Mouse (Mus musculus): ENCODE results near the gene Dennd2a.

Gene Dennd2a

DNA sequence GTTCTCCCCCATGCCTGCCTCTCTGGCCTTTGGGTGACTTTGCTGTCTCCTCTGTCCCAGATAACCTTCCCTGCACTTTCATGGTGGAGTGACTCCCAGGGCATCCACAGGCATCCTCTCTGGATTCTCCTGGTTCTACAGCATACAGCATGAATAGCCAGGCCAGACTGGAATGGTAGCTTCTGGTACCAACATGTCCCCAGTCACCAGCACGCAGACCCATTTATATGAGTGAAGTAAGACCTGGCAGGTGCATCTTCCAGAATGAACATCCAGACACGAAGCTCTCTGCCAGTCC, 2.1 kb downstream of the Dennd2a start:
- DNase-seq: no peak

DNA sequence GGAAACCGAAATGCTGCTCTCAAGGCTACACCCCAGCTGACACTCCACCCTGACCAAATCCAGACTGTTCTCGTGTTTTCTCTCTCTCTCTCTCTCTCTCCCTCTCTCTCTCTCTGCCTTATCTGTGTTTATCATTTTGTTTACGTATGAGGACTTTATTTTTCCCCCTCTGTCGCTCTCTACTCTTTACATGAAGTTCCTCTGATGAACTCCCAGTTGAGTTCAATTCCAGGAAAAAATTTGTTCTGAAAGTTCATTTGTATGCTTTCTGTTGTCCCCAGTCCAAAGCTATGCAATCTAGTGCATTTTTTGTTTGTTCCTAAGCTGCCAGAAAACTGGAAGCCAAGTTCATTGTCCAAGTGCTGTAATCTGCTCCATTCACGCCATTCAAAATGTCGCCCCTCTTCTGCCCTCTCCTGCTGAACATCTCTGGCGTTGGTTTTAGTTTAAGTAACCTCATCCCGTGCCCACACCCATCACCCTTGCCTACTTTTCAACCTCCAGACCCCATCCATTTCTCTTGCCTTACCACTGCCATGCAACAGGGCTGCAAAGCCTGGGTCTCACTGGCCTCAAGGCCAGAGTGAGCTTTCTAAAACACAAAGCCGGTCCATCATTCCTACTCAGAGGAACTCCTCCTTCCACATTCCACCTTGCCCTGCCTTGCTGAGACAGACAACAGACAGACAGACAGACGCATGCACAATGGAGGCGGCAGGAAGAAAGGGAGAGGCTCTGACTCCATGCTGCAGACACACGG, 2.6 kb downstream of the Dennd2a start:
- no peak for DNase-seq

DNA sequence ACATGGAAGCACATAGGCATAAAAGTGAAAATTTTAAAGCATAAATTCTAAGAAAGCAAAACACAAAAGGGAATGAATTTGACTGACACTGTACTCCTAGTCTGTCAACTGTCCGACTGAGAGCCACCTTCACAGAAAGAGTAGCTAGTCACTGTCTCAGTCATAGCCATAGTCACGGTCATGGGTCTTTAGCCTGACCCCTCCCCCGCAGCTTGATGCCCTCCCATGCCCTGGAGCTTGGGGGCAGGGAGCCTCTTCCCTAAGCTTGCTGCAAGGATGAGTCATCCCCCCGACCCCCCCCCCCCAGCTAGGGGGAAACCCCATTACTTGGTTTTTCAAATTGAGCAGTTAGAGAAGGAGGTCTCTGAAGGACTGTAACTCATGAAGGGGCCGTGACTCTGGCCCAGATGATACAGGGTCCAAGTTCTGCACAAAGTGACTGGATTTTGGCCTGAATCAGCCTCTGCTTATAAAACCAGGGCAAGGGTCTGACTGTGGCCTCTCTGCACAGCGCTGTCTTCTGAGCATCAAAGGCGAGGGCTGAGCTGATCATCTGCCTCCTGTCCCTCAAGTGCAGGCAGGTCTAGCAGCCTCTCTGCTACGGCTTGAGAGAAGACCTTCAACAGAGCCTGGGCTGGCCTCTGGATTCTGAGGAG, 5.6 kb downstream of the Dennd2a start:
- peak; percentile 15 to 32 for DNase-seq

DNA sequence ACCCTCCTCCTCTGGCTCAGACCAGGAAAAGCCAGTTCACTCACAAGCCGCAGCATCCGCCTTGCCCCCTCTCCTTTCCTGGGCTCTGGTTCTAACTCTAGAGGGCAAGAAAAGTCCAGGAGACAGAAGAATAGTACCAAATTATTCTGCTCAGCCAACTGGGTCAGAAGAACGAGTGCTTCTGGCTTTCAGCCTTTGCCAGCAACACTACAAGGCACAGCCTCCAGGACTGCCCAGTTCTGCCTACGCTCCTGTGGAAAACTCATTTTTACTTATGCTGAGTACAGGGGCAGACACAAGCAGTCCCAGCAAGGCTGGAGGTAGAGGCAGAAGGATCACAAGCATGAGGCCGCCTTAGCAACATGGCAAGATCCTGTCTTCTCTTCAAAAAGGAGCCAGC, 9.6 kb downstream of the Dennd2a start:
- DNase-seq: no peak

DNA sequence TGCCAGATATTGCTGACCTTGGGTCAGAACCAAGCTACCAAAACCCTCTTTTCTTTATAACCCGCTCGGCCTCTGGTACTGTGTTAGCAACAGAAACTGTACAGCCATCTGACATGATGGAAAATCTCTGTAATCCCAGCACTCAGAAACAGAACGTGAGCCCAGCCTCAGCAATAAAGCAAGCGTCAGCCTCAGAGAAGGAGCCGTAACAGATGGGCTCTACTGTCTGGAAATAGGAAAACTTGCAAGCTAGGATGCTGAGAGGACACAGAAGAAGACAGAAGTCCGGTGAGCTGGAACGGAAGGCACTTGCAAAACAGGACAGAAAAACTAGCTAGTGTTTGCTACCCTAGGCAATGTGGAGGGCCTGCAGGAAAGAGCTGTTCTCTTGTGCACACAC, 12.2 kb downstream of the Dennd2a start:
- DNase-seq: no peak

DNA sequence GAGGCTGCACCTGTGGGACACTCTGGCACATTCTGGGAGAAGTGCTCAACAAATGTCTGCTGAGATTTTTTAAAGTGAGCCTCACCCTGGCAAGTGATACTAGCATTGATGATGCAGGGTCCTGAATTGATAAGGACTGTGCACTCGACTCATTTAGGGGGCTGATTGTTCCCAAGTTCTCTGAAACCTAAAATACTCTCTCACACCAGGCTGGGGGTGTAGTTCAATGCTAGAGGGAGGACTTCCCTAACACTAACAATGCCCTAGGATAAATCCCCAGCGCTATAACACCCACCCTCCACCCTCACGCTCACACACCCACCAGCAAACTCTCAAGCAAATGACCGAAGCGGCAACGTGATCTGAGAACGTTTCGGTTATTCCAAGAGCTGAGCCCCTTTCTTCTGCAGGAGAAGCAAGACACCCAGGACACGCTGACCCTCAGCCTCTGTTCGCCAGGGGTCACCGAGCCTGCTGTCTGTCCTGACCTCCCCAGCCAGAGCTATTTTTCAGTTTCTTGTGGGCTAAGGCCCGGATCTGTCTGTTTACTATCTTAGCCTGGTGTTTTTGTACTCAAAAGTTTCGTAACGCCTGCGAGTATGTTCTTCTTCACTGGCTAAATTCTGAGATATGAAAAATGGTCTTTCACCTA, 13.8 kb downstream of the Dennd2a start:
- DNase-seq: no peak

DNA sequence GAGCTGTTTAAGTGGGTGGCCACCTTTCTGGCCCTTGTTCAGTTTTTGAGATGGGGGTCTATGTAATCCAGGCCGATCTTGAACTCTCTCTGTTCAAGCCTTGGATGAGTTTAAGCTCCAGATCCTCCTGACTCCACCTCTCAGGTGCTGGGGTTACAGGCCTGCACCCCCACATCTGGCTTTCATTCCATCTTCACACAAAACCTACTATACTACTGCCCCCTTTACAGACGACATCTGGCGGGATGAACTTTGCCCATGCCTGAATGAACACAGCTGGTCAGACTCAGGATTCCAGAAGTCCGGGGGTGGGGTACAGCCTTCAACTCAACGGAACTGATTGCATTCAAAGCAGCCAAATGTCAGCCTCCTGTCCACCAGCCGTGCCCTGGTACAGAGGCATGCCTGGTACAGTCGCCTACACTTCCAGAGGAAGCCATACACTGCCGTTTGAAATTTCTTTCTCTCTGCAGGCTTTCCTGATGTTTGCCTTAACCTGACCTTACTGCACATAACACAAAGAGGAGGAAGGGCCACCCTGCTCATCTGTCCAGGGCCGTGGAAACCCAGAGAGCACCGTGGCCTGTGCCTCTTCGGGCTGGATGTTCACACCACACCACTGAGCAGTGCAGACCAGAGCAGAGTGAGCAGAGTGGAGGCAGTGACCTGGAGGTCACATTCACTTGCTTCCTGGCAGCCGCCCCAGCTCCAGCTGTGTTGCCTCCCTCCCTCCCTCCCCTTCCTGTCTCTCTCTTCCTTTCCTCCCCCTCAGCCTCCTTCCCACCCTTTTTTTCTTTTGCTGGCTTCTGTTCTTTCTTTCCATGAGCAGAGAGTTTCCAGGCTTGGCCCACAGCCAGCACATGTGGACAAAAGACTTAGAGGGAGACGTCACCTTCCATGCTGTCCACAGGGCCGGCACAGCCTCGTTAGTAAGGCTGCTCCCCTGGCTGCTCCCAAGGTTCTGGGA, 14.8 kb downstream of the Dennd2a start:
- DNase-seq: no peak

DNA sequence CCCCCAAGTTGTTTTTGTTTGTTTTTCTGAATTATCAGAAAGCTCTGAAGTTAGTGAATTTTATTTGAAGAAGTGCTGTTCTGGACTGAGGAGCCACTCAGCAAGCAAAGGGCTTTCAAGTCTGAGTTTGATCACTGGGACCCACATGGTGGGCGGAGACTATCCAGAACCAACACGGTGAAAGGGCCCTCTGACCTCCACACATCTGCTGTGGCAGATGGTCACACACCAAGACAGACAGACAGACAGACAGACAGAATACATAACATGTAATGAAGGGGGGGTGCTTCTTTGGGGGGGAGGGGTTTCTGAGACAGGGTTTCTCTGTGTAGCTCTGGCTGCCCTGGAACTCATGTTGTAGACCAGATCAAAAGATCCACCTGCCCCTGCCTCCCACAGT, 17.1 kb downstream of the Dennd2a start:
- no peak for DNase-seq

DNA sequence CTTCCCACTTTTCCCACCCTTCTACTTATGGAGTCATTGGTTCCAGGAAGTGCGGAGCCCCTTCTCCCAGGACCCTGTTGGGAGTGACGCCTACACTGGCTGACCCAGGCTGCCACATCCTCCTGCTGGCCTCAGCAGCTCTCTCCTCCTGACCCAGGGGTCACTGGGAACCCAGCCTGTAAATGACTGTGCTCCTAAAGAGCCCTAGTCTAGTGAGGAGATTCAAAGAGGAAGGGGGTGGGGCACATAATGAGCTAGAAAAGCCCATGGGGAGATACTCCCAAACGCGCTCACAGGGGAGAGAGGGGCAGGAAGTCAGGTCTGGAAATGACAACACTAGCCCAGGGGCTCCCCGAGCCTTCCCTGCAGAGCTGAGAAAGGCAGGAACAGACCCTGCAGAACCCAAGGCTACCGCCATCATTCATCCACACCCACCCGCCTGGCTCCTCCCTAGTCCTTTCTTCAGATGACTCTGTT, 17.9 kb downstream of the Dennd2a start:
- DNase-seq: no peak

DNA sequence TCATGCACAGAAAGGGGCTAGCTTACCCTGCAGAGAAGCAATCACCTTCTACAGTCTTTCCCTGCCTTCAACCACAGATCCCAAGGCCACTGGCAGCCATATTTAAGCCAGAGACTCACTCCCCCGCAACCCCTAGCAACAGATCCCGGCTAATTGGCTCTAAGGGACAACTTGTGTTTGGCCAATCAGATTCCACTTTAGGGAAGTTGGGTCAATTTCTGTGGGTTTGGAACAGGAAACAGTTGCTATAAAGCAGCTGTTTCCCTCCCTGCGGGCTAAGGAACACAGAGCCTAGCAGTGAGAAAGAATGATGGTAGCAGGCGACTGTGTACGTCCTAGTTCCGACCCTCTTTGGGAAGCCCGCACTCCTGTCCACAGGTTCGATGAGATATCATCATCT, 19.4 kb downstream of the Dennd2a start:
- no peak for DNase-seq

DNA sequence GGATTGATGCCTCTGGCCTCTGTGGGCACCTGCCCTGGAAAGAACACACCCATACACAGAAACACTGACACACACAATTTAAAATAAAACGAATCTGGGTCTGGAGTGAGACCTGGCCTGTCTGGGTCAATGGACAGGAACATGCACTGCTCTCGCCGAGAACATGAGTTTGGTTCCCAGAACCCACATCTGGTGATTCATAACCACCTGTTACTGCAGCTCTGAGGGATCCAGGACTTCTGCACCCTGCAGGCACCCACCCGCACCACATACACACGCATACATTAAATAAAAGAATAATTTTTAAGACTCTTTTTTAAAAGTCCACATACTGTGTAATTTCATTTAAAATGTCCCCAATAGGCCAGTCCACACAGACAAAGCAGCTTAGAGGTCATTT, 20.4 kb downstream of the Dennd2a start:
- no peak for DNase-seq

DNA sequence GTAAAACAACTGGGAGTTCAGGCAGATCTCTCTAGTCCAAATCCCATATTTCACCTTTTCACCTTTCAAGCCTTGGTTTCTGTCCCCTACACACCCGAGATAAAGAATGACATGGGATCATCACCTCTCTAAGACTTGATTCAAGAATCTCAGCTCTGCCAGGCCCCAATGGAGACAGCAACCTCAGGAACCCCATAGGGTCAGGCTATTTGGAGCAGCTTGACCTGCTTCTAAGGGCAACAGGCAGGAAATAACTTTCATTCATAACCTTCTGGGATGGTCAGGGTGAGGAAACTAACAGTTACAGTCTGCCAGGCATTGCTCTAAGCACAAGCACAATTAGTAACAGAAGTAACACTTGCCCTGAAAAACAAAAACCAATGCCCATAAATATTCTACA, 21.0 kb downstream of the Dennd2a start:
- DNase-seq: no peak

DNA sequence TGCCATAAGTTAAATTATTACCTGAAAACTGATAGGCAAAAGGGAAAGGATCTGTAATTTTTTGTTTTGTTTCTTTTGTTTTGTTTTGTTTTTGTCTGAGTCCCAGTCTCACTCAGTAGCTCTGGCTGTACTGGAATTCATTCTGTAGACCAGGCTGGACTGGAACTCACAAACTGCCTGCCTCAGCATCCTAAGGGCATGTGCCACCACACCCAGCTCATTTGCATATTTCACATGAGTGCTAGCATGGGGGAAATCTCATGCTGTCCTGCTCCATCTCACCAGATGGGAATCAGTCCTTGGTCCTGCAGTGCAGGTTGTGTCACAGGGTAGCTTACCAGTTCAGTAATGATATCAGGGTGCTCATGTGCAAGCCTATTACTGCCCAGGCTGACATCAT, 22.7 kb downstream of the Dennd2a start:
- DNase-seq: no peak

DNA sequence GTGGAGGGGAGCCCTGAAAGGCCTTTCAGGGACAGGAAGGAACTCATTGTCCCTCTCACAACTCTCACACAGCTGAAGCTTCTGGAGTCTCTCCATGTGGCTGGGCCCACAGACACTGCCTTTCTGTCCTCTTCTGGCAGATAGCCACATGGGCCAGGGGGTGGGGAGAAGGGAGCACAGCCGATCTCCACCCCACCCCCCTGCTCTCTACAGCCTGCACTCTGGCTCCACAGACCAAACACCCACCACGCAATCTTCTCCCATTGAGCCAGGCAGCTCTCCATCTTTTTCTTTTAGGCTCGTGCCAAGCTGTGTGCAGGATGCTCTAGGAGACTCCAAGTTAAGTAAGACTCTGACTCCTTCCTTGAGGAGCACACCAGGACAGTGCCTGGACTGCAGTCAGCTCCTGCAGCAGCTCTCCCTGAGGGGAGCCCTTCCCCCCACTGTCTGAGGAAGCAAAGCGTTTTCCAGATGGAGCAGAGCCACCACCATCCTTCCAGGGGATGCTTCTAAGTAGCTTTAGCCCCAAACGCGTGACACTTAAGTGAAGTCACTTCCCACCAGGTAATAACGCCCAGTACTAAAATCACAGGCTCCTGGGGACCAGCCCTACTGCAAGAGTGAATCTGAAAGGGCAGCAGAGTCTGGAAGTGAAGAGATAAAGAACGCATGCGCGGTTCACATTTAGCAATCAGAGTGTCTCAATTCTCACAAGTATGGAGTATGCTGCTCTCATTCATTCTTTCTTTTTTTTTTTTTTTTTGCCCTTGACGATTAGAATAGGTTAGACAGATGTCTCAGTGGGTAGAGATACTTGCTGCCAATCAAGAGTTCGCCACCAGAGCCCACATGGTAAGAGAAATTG, 28.8 kb downstream of the Dennd2a start:
- no peak for DNase-seq

DNA sequence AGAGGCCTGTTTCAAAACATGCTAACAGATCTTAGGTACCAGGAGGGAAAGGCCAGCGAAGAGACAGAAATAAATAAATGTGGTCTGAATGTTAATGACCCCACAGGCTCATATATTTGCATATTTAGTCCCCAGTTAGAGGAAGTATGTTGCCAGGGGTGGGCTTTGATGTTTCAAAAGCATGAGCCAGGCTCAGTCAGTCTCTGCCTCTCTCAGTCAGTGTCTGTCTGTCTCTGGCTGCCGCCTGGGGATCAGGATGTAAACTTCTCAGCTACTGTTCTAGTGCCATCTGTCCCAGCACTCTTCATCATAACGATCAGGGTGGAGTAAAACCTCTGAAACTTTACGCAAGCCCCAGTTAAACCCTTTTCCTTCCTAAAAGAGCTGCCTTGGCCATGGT, 29.9 kb downstream of the Dennd2a start:
- DNase-seq: peak; percentile 38 to 40

DNA sequence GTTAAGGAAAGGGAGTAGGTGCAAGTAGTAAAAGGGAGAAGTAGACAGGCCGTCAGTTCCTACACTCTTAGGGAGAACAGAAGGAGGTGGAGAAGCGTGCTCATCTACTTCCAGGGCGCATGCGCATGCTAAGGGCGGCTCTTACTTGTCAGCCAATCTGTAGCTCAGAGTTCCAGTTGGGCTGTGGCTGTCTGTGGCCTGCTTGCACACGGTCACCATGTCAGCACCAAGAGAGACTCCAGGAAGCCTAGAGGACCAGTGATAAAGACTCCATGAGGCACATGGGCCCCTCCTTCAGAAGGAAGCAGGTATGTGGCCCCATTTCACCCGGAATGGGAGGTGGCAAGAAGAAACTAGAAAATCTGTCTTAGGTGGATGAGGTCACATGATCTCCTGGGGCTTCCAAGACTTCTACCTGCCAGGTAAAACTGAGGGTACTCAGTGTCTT, 30.3 kb downstream of the Dennd2a start:
- DNase-seq: peak; percentile 14 to 15

DNA sequence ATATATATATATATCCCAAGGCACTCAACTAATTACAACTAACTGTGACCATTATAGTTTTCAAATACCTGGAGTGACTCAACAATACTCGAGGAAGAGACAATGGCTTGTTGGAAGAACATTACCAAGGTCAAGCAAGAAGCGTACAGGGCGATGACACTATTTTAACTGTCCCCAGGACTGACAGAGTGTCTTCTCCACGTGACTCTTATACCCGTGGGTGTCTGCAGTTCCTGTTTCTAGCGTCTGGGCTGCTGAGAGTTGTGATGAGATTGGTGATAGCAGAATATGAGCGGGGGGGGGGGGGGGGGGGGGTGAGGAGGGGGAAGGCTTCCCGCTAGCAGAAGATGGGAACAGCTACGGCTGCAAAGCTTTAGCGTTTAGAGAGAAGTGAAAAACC, 30.9 kb downstream of the Dennd2a start:
- peak; percentile 47 to 55 for DNase-seq

DNA sequence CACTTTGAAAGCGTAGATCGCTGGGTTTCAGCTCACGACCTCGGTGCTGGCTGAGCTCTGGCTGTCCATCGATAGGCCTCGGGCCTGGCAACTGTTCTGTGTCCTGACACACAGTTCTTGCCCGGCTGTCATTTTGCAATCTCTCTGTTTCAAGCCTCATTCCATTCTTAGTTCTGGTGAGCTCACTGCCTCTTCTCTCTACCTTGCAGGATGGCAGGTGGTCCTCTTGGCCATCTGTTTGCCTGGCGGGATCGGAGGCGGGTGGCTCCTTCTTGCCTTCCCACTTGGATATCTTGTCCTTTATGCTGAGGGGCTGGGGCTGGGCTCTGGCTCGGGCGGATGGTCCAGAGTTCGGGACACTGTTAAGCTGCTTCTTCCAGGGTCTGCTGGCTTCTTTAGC, 34.5 kb downstream of the Dennd2a start:
- no peak for DNase-seq

DNA sequence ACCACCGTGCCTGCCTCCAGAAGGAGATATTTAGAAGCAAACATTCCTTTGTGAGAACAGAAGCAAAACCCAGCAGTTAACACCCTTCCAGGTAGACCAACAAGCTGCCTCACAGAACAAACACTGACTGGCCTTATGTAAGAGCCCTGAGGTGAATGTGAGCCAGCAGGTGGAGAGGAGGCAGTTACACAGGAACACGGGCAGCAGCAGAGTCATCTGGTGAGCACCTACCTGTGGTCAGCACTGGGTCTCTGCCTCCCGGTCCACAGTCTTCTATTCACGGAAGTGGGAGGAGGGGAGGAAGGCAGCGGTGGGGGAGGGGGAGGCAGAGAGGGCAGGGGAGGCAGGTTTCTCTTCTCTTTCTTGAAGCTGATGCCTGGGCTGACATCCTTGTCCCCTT, 35.2 kb downstream of the Dennd2a start:
- DNase-seq: no peak

DNA sequence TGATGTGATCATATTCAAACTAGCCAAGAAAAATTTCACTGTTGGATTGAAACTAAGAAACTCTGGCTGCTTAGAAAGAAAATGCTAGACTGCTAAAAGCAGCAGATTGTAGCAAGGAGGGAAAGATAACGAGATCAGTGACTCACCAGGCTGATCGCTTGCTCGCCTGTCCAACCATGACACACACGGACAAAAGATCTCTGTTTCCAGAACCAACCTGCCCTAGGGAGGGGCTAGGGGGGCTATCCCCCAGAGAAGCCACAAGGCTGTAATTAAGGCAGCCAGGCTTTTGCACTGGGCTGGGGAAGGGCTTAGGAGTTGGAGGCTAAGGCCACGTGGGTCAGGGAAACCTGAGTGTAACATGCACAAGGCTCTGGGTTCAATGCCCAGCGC, 41.9 kb downstream of the Dennd2a start:
- DNase-seq: no peak

DNA sequence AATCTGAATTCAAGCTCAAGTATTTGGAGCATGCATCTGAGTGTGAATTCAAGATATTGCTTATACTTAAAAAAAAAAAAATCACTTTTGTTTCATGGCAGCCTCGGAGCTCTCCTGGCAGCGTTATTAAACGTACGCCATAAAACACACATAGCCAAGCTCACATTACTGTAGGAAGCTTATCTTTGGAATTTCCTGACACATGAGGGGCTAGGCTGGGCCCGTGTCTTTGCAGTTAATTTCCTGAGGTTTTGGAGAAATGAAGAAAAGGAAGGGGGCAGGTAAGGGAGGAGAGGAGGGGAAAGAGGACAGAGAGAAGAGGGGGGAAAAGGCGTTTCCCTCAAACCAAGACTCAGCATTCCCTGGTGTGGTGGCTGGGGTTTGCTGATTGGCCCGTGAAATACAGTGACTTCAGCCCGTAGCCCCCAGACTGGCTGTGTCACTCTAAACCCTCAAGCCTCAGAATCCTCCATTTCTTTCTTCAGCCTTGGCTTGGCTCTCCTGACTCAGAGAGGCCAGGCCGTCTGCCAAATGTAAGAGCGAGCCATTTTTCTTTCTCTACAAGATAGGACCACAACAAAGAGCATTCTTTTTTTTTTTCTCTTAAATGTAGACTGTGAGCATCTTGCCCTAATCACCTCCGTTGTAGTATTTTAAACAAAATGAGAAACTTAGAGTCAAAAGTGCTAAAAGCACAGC, 42.5 kb downstream of the Dennd2a start:
- DNase-seq: no peak

Measured in B cell, adult 2 months (primary cell).